Mouse (Mus musculus): ENCODE results near the gene Plekha7. TPM values are rescaled to one million over a fixed set of nuclear protein-coding genes. Genes with fewer than 3 reads are reported as not detected.

The Plekha7 gene
- total RNA-seq, 2 experiments from 2014 or later = 20.5 to 25.9 TPM

DNA sequence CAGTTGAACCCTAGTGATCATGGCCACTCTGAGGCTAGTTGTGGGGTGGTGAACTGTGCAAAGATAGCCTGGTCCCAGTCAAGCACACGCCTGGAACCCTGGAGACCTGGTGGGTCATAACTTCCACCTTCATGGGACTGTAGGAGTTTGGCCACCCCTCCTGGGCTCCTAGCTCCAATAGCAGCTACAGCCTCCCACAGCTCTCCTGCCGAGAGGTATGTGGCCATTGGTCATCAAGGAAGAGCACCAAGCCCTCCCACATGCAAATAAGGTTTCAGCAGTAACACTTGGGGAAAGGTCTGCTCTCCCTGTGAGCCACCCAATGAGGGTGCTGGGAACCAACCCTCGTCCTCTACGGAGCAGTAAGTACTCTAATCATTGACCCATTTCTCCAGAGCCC lies 55.7 kb downstream of the Plekha7 start:
- no peak for DNase-seq (ENCODE audit: low spot score in 2 of 2)

GRCm38 (mm10) chr7:116251516-116251915 lies 56.7 kb downstream of the Plekha7 start:
- no peak for DNase-seq (ENCODE audit: low spot score in 2 of 2)

DNA sequence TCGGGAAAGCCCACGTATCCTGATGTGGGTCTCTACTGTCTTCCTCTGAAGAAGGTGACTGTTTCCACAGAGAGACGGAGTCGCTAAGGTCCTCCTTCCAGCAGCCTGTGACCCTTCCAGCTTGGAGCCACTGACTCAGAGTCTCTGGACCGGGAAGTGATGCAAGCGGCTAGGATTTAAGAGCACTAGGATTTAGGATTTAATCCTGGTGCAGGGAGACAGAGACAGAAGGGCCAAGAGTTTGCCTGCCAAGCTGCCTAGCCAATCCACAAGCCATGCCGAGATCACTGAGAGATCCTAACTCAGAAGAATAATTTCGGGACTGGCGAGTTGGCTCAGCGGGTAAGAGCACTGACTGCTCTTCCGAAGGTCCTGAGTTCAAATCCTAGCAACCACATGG lies 59.6 kb downstream of the Plekha7 start:
- no peak for DNase-seq (ENCODE audit: low spot score in 2 of 2)

DNA sequence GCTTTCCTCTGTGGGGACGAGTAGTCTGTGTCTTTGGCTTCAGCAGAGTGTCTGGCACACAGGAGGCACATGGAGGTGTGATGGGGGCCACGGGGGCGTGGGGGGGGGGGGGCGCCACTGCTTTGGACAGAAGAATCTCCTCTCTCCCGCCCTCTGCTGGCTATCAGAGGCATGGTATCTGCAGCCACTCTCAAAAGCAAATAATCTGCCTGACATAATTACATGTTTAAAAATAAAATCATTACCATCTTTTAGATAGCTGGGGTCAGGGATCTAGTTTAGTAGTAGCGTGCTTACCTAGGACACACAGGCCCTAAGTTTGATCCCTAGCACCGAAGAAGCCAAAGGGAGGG lies 60.8 kb downstream of the Plekha7 start:
- peak; percentile 50 to 61 for DNase-seq (ENCODE audit: low spot score in 2 of 2)

- no peak for DNase-seq (ENCODE audit: low spot score in 2 of 2)
Measured at GRCm38 (mm10) chr7:116246696-116247376, 61.3 kb downstream of the Plekha7 start.

DNA sequence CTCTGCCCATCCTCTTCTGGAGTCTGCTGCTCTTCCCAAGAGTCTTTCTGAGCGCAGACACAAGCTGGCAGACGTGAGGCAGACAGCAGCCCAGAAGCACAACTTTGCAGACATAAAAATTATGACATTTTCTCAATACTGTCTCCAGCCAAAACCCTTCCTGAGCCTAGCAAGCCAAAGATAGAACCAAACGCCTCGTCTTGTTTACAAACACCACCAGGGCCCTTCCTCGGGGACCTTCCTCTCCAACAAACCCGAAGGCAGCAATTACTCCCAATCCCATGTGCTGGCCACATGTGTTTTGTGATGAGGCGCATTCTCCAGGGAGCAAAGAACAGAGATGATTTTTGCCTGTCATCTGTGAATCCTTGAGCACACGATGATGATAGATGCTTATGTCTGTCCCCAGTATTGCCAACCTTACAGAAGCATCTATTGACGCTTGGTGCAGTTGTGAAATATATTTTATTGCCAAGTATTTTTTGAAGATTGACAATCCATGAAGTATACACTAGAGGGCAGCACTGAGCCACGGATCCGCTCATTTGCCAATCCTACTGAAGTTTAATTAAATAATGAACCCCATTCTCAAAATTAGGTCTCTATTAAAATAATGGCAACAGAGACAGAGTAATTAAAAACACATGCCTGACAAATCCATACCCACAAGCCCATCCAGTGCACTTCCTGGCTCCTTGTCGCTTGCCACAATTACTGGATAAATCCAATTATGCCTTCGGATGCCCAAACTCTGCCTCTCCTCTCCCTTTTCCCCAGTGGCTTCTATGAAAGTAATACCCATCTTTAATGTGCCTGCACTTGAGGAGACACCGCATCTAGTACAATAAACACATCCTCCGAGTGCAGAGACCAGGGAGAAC lies 62.1 kb downstream of the Plekha7 start:
- DNase-seq (ENCODE audit: low spot score in 2 of 2) = peak in 1 of 2 experiments; percentile 35

DNA sequence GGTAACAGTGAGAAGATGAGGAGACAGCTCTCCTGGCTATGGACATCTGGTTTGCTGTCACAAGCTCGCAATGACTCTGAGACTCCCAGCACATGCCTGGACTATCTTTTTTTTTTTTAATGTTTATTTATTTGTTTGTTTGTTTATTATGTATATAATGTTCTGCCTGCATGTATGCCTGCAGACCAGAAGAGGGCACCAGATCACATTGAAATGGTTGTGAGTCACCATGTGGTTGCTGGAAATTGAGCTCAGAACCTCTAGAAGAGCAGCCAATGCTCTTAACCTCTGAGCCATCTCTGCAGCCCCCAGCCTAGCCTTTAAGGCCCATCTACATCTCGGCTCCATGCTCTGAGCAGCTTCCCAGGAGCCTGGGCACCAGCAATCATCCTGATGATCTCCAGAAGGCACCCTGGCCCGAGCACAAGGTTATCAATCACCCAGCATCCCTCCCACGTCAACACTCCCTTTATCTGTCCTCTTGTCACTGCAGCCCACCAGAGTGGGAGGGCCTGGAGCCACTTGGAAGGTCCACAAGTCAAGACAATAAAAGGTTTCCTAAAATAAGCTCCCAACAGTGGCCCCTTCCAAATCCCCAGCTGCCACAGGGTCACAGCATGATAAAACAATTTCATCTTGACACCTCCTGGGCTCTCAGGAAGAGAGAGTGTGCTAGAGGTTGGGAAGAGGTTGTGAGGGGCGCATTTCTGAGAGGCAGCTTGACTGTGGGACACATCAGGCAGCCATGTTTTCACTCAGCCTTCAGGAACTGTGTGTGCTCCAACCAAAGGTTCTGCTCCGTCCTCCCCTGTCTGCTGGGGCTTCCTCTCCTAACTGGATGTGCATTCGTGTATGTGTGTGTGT lies 63.6 kb downstream of the Plekha7 start:
- DNase-seq (ENCODE audit: low spot score in 2 of 2) = no peak

GRCm38 (mm10) chr7:116242810-116243209 lies 65.4 kb downstream of the Plekha7 start:
- DNase-seq (ENCODE audit: low spot score in 2 of 2) = no peak

DNA sequence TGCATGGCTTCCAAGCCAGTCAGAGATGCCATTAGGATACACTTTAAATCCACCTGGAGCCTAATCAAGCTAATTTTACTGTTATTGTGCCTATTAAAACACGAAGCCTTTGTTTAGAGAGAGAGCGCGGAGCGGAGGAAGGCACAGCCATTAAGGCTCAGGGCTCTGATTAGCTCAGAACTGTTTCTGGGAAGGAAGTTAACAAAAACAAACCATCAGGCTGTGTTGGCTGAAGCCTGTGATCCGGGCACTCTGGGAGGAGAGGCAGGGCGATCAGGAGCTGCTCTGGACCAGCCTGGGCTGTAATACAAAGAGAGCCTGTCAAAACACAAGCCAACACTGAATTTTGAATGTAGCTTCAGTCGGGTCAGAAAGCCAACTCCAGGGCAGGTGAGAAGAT lies 66.6 kb downstream of the Plekha7 start:
- DNase-seq (ENCODE audit: low spot score in 2 of 2) = no peak

DNA sequence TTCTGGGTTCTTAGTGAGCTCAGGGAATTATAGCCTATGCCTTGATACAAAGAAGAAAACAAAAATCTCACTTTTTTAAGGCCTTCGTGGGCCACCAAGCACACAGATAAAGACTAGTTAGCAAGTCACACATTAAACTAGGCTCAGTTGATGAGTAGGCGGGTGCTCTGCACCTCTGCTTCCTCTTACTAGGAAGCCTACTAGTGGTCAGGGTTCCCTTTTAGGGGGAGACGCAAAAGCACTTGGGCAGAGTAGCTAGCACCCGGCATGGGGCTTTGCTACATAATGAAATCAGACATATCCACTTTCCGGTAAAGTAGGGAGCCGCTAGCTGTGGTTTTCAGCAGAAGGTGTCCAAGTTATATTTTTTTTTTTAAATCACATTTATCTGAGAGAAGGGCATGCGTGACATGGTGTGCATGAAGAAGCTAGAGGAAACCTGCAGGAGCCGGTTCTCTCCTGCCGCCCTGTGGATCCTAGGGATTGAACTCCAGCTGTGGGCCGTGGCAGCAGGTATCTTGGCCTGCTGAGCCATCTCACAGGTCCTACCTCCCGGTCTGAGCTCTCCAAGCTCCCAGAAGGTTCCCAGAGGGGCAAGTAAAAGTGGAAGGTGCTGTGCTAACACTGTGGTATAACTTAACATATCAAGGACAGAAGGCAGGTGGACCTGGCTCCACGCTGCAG lies 67.2 kb downstream of the Plekha7 start:
- DNase-seq (ENCODE audit: low spot score in 2 of 2) = no peak

DNA sequence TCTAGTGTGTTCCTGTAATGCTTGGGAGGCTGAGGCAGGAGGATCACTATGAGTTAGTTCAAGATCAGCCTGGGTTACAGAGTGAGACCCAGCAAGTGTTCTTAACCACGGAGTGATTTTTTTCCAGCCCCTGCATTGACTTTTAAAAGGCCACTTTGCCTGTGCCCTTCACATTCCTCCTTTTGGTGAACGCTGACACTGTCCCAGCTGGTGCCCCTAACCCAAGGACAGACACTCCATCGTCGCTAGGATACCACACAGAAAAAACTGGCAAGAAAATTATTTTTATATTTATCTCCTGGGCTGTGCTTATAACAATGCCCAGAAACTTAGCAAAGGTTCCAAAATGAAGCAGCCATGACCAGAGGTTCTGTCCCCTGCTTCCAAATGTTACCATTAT lies 67.8 kb downstream of the Plekha7 start:
- DNase-seq (ENCODE audit: low spot score in 2 of 2) = no peak

- DNase-seq (ENCODE audit: low spot score in 2 of 2) = no peak
Measured at GRCm38 (mm10) chr7:116238320-116238719, 69.9 kb downstream of the Plekha7 start.

DNA sequence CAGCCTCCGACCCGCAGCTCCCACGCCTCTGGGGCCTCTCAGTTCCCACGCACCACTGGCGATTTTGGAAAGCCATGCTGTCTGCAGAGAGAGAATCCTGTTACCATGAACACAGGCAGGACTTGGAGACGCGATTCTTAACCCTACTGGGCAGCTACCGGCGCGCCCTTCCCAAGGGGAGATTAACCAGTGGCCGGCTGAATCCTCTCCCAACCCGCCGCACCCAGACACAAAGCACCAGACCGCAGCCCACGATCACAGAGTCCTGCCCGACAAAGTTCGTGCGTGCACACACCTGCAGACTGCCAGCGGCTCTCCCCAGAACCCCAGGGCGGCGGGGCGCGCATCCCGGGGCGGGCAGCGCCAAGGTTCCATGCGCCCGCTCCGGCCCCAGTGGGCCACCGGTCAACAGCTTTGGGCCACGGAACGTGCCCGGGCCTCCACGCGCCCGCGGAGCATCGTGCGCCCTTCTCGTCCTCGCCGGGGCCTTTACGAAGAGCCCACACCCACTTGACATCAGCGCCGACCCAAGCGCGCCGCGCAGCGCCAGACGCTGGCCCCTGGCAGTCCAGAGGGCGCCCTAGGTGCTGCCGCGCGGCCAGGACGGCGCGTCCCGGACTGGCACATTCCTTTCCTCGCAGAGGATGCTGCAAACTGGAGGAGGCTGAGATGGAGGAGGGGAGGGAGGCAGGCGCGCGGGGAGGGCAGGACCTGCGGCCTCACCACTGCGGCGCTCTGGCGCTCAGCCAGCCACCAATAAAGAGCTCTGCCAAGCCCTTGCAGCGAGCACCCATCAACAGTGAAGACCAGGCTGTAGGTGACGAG lies 70.8 kb downstream of the Plekha7 start:
- peak in 1 of 2 experiments; percentile 37 for DNase-seq (ENCODE audit: low spot score in 2 of 2)

- no peak for DNase-seq (ENCODE audit: low spot score in 2 of 2)
Measured at GRCm38 (mm10) chr7:116236608-116237007, 71.6 kb downstream of the Plekha7 start.

GRCm38 (mm10) chr7:116234287-116234806 lies 73.8 kb downstream of the Plekha7 start:
- DNase-seq (ENCODE audit: low spot score in 2 of 2) = no peak

DNA sequence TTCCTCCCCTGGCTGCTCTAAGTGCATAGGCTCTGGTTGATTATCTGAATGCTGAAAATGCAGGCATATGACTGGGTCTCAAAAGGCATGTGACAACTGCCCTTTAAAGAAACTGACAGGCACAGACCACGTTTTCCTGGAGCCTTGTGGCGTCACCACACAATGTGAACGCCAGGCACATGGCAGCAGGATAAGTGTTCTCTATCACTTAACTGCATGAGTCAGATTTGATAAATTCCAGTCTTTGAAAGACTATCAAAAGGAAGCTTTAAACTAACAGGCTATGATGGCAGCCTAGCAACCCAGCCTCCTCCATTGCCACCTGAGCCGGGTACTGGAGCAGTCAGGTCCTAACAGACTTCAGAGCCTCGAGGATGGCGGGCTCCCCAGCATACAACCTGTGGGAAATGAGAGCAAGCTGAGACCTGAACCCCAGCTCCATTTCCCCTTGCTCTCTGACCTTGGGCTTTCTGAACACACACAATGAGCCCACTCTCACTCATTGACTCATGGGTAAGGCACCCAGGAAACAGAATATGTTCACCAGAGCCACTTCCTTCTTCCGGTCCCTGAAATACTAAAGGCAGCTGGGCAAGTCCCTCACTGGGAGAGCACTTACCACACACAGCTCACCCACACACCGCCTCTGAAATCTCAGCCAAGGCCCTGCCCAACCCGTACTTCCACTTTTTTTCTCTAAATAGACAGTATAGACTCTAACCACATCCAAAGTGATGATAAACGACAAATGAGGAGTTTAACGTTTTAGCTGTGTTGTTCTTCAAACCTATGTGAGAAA lies 77.2 kb downstream of the Plekha7 start:
- DNase-seq (ENCODE audit: low spot score in 2 of 2) = no peak

DNA sequence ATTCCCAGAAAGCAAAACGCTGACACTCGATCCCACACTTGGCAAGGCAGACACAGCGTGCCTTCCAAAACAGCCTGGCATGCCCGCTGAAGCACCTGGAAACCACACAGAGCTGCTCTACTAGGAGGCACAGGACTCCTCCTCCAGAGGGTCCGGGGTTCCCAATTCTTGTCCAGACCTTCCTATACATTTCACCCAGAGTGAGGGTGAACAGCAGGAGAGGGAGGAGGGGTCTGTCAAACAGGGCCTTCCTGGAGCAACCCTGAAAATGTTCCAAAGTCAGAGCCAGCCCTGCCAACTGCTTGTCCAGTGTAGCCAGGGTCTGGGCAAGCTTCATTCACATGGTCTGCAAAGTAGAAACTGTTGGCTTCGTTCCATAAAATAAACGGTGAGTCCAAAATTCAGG lies 81.3 kb downstream of the Plekha7 start:
- DNase-seq (ENCODE audit: low spot score in 2 of 2) = peak; percentile 31 to 55

DNA sequence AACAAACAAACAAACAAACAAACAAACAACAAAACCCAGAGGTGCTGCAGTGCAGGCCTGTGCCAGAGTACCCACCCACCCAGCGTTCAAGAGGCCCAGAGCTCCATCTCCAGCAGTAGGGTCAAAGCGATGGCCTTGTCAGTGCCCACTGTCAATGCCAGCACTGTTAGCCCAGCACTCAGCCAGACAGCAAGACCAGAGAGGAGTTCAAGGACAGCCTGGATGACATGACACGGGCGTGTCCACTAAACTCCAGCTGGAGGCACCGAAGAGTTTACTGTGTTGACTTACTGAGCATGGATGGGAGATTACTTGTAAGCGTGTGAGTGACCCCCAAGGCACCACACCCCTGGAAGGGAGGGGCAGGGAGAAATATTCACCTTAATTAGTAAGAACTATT lies 81.9 kb downstream of the Plekha7 start:
- DNase-seq (ENCODE audit: low spot score in 2 of 2) = no peak

DNA sequence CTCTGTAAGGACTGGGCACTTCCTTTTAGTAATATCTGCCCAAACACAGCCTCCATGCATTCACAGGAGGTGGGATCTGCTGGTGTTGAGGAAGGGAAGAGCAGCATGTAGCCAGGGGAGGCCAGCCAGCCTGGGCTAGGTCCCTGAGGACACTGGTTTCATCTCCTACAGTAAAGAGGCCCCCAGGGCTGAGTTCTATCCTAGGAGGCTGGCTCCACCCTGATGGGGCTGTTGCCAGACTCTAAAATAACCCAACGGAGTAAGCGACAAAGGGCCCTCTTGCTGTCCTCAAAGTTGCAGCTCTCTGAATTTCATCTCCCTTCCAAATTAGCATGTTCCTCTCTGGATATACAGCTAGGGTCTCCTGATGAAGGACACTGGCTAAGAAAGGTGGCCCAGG lies 83.6 kb downstream of the Plekha7 start:
- DNase-seq (ENCODE audit: low spot score in 2 of 2) = no peak
